Mouse (Mus musculus): ENCODE measurements around the gene Traf3.

- no peak for TF ChIP-seq CTCF (IDR thresholded peaks at IDR 0.05; ENCODE audit: borderline replicate concordance, extremely low read depth, insufficient read depth, insufficient read length)
- no peak for TF ChIP-seq POLR2A (IDR thresholded peaks at IDR 0.05; ENCODE audit: borderline replicate concordance, extremely low read depth, insufficient read depth, insufficient read length, poor library complexity, severe bottlenecking)
Measured at GRCm38 (mm10) chr12:111120976-111121645, 45.1 kb upstream of the Traf3 start.
